ENCODE assay signal across 8 mouse cellular contexts in the genomic region with DNA sequence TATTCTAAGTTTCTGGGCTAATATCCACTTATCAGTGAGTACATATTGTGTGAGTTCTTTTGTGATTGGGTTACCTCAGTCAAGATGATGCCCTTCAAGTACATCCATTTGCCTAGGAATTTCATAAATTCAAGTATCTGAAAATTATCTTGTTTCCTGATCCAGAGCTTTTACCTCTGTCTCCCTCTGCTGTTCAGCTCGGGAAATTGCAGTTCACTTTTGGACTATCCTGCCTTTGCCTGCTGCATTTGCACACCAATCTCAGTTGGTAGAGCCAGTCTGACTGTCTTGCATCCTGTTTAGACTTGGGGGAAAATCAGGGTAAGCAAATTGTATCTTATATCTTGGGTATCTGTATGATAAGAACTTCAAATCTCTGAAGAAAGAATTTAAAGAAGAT. TPM values are rescaled to one million over a fixed set of nuclear protein-coding genes. Genes with fewer than 3 reads are reported as not detected.
A peak's percentile ranks its signal among the peaks of the same experiment; 100 is the strongest.
DNase-seq lines count a peak whose midpoint lies in the region; ATAC-seq and TF ChIP-seq lines count a peak whose summit lies in the region.
"Not testable (repeated sequence)": the region's sequence is repeated elsewhere in the genome, so short reads cannot be mapped to it uniquely, and the experiment has no call there.

No protein-coding gene starts in this region.

- H3K4me1 ChIP-seq in forebrain, embryonic 14.5 days (ENCODE audit: control insufficient read depth, insufficient read depth, low read length); hindbrain, embryonic 14.5 days (replicated peaks; ENCODE audit: control insufficient read depth, insufficient read depth, low read length): not testable (repeated sequence)

- not testable (repeated sequence) for H3K36me3 ChIP-seq in forebrain, embryonic 14.5 days (ENCODE audit: control insufficient read depth, insufficient read depth, low read length); hindbrain, embryonic 14.5 days (replicated peaks; ENCODE audit: control insufficient read depth, insufficient read depth); splenic B cell, adult 2 months (ENCODE audit: control insufficient read depth, insufficient read depth, low read length, poor library complexity, severe bottlenecking)

- not testable (repeated sequence) for ATAC-seq in forebrain, embryonic 14.5 days; hindbrain, embryonic 14.5 days (ENCODE audit: low FRiP score)
- ATAC-seq in megakaryocyte progenitor cell, adult 5-6 weeks (replicated peaks; ENCODE audit: poor library complexity), result peak; percentile 97

- not testable (repeated sequence) for H3K4me3 ChIP-seq in forebrain, embryonic 14.5 days (ENCODE audit: low read depth, low read length); hindbrain, embryonic 14.5 days (replicated peaks; ENCODE audit: low read length); layer of hippocampus, adult 2 months

- not testable (repeated sequence) for H3K27me3 ChIP-seq in forebrain, embryonic 14.5 days (replicated peaks; ENCODE audit: control insufficient read depth, insufficient read depth, low read length); hindbrain, embryonic 14.5 days (ENCODE audit: control insufficient read depth, insufficient read depth, low read length); splenic B cell, adult 2 months (ENCODE audit: control insufficient read depth, insufficient read depth, low read length, poor library complexity, severe bottlenecking)

- TF ChIP-seq CTCF in layer of hippocampus, adult 2 months (conservative IDR thresholded peaks at IDR 0.05), result peak; percentile 76

- H3K9me3 ChIP-seq in forebrain, embryonic 14.5 days (replicated peaks; ENCODE audit: control insufficient read depth, low read length); hindbrain, embryonic 14.5 days (ENCODE audit: control insufficient read depth, low read length): not testable (repeated sequence)

- peak; percentile 59 for DNase-seq in CD4-positive, CD25-positive, alpha-beta regulatory T cell, adult 2 months (ENCODE audit: low read depth, low spot score)
- peak; percentile 45 for DNase-seq in R1 (ENCODE audit: low read depth, low spot score)
- DNase-seq in cerebellum, postnatal 10 days, result peak; percentile 18 to 42
- peak; percentile 41 for DNase-seq in forebrain, embryonic 14.5 days (ENCODE audit: low spot score)
- DNase-seq in hindbrain, embryonic 14.5 days (ENCODE audit: low spot score), result peak; percentile 65
- DNase-seq in layer of hippocampus, adult 2 months (ENCODE audit: low spot score in 2 of 2), result peak in 1 of 2 experiments; percentile 11
- peak; percentile 45 for DNase-seq in splenic B cell, adult 2 months (ENCODE audit: low read depth, low spot score)

- H3K27ac ChIP-seq in forebrain, embryonic 14.5 days (ENCODE audit: low read depth, low read length); hindbrain, embryonic 14.5 days; layer of hippocampus, adult 2 months: not testable (repeated sequence)

- H3K4me2 ChIP-seq in forebrain, embryonic 14.5 days (ENCODE audit: low read length); hindbrain, embryonic 14.5 days (replicated peaks): not testable (repeated sequence)

- 0% methylated on average over 1 of the region's 1 CpGs for WGBS in forebrain, embryonic 14.5 days
- 3% methylated on average over 1 of the region's 1 CpGs for WGBS in hindbrain, embryonic 14.5 days

- H3K9ac ChIP-seq in forebrain, embryonic 14.5 days (ENCODE audit: low read length); hindbrain, embryonic 14.5 days: not testable (repeated sequence)

RNA-seq across cellular contexts. Expression of gene Zfp40, which starts 6.8 kb away (rescaled TPM):
- 30.4 and 38.5 TPM in 2 replicates for polyA plus RNA-seq in forebrain, embryonic 14.5 days (2014; fragmentation: Nextera tagmentation; extraction: Ambion mirVana)
- polyA plus RNA-seq in hindbrain, embryonic 14.5 days (2014; fragmentation: Nextera tagmentation; extraction: Ambion mirVana), result 28.0 and 36.0 TPM in 2 replicates
- 10 to 100 TPM; 20.5 to 23.7 TPM for total RNA-seq in layer of hippocampus, adult 2 months (2021)
- 13.5 and 16.2 TPM in 2 replicates for total RNA-seq in megakaryocyte progenitor cell, adult 5-6 weeks (2015)
- total RNA-seq in megakaryocyte progenitor cell, adult 5-6 weeks (2017), result 10.4 and 10.7 TPM in 2 replicates
